Mouse (Mus musculus): ENCODE data around the gene Snx4. TPM values are rescaled to one million over a fixed set of nuclear protein-coding genes. Genes with fewer than 3 reads are reported as not detected.
"Not testable (repeated sequence)": the region's sequence is repeated elsewhere in the genome, so short reads cannot be mapped to it uniquely, and the experiment has no call there.

Gene Snx4
- 12.1 and 22.9 TPM in 2 replicates for polyA plus RNA-seq (2012; ENCODE audit: insufficient read depth, low replicate concordance)

DNA sequence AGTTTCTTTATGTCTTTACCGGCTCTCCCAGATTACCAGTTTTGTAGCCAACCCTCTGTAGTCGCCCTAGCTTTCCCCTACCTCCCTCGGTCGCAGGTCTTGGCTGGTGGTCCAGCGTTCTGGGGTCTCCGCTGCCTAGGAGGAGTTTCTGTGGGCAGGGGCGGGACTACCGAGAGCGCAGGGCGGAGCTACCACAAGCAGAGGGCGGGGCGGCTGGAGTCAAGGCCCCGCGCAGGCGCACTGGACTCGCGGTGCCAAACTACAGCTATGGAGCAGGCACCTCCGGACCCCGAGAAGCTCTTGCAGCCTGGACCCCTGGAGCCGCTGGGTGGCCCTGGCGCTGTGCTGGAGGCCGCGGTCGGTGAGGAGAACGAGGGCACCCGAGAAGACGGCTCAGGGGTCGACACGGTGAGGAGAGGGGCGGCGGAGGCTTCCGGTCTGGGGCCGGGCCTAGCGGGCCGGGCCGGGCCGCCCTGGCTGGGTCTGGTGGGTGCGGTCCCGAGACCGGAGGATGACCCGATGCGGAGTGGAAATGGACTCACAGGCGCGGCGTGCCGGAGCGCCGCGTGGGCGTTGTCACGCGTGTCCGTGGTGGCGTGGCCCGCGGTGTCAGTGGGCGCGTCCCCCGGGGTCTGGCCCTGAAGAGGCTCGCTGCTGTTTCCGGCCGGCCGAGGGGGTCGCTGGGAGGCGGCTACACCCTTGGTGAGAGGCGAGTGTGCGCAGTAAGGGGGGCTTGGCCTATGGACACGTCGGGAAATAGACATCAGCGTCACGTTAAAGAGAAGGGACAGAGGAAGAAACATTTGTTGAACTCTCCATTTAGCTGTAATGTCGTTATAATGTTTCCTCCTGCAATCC, at the start of gene Snx4:
TSS of gene Snx4 (plus strand) at position 249 of the 858 bp plus-strand sequence.
- peaks cover 23% of the 10 kb centered on the region for H3K4me1 ChIP-seq
- H3K27me3 ChIP-seq (replicated peaks) = no peaks in the 10 kb centered on the region
- H3K4me3 ChIP-seq (replicated peaks) = peak within 1 kb of the TSS; percentile 99
- TF ChIP-seq FLI1 (IDR thresholded peaks at IDR 0.05; ENCODE audit: low read length) (no peak), GATA1 (IDR thresholded peaks at IDR 0.05; ENCODE audit: borderline replicate concordance, low read length) (no peak)
- H3K9me3 ChIP-seq = no peaks in the 10 kb centered on the region
- H3K36me3 ChIP-seq (replicated peaks; ENCODE audit: low read length) = peaks cover 2% of the 10 kb centered on the region

DNA sequence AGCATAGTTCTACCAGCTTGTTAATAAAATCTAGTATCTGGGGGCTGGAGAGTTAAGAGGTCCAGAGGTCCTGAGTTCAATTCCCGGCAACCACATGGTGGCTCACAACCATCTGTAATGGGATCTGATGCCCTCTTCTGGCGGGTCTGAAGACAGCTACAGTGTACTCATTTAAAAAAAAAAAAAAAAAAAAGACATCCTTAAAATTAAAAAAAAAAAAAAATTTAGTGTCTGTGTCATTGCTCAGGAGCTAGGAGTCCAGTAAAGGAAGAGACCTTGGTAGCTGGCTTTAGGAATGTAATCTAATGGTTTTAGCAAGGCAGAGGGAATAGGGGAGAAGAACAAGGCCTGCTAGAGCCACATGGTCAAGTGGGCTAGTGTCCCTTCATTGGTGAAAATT, 40.4 kb upstream of the Snx4 start:
- Histone ChIP-seq H3K27me3 (replicated peaks) (no peaks in the 10 kb centered on the region), H3K36me3 (replicated peaks; ENCODE audit: low read length) (peaks cover 72% of the 10 kb centered on the region), H3K4me1 (no peaks in the 10 kb centered on the region), H3K9me3 (peaks cover 2% of the 10 kb centered on the region; the same call in 1 of the 2 replicates), H3K4me3 (replicated peaks) (no peak overlapping the region)
- TF ChIP-seq GATA1 (IDR thresholded peaks at IDR 0.05; ENCODE audit: borderline replicate concordance, low read length) (no peak), FLI1 (IDR thresholded peaks at IDR 0.05; ENCODE audit: low read length) (no peak)

DNA sequence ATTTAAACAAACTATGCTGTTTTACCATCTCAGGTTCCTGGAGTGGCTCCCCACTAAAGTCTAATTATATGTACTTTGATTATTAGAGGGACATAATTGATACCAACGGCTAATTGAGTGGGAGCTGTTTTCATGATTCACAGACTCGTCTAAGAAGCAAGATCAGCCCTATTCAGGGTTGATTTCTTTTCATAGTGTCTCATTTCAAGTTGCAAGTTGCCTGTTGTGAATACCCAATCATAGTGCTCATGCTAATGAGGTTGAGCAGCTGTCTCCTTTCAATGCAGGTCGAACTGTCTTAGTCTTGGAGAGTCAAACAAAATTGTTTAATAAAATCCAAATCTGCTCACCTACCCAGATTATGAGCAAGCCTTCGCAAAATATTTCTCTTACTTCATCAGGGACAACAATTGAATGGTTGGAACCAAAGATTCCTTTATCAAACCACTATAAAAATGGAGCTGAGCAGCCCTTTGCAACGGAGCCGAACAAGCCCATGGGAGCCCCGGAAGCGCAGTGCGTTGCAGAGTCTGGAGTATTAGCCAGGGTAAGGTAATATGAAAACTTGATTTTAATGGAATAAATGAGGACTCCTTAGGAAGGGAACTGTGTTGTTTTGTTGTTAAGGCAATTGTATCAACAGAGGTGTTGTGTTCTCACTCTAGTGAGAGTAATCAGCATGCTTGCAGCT, 34.8 kb upstream of the Snx4 start:
- H3K36me3 ChIP-seq (replicated peaks; ENCODE audit: low read length) = peaks cover 64% of the 10 kb centered on the region
- H3K27me3 ChIP-seq (replicated peaks) = no peaks in the 10 kb centered on the region
- TF ChIP-seq GATA1 (IDR thresholded peaks at IDR 0.05; ENCODE audit: borderline replicate concordance, low read length) (no peak), FLI1 (IDR thresholded peaks at IDR 0.05; ENCODE audit: low read length) (no peak)
- H3K4me3 ChIP-seq (replicated peaks) = no peak overlapping the region
- no peaks in the 10 kb centered on the region for H3K4me1 ChIP-seq
- no peaks in the 10 kb centered on the region for H3K9me3 ChIP-seq

DNA sequence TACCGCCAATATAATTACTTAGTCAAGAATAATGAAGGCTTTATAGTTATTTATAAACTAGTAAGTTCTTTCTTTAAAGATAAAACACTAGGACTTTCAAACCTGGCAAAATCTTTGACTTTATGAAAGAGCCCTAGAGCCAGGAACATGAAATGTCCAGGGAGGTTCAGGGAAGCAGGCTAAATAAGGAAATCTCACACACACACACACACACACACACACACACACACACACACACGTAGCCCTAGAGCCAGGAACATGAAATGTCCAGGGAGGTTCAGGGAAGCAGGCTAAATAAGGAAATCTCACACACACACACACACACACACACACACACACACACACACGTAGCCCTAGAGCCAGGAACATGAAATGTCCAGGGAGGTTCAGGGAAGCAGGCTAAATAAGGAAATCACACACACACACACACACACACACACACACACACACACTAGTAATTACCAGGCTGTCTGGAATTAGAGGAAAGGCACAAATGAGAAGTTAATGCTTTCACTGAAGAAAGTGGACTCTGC, 33.6 kb upstream of the Snx4 start:
- not testable (repeated sequence) for H3K9me3 ChIP-seq; H3K4me1 ChIP-seq; H3K4me3 ChIP-seq (replicated peaks); H3K27me3 ChIP-seq (replicated peaks)
- H3K36me3 ChIP-seq (replicated peaks; ENCODE audit: low read length) = peaks cover 58% of the 10 kb centered on the region

DNA sequence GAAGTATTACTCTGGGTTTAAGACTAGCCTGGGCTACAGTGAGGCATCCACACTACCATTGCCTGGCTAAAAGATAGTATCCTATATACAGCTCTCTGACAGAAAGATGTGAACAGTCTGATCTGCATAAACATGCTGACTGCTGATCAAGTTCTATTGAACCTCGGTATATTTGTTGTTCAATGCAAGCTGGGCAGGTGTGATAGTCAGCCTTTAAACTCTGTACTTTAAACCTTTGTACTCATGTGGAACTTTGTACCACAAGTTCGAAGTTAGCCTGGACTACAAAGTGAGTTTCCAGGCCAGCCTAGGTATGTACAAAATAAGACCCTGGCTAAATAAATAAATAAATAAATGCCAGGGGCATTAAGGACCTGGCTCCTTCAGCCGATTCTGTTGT, 28.8 kb upstream of the Snx4 start:
- H3K4me3 ChIP-seq (replicated peaks) = no peak overlapping the region
- no peak for TF ChIP-seq FLI1 (IDR thresholded peaks at IDR 0.05; ENCODE audit: low read length)
- TF ChIP-seq GATA1 (IDR thresholded peaks at IDR 0.05; ENCODE audit: borderline replicate concordance, low read length) = no peak
- H3K36me3 ChIP-seq (replicated peaks; ENCODE audit: low read length) = peaks cover 63% of the 10 kb centered on the region
- H3K9me3 ChIP-seq = no peaks in the 10 kb centered on the region
- H3K27me3 ChIP-seq (replicated peaks) = no peaks in the 10 kb centered on the region
- H3K4me1 ChIP-seq = no peaks in the 10 kb centered on the region

DNA sequence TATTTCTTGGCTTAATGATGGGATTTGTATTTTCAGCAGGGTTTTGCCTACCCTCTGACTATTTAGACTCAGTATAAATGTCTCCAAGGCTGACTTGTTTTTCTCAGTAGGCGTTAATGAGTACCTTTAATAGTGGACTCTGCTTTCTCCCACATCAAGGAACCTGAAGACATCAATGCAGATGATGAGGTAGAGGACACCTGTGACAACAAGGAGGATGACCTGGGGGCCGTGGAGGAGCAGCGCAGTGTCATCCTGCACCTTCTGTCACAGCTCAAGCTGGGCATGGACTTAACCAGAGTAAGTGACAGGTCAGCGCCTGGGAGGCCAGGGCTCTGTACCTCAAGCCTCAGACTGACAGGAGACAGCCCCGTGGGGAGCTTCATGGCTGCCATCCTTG, 26.9 kb upstream of the Snx4 start:
- no peak for TF ChIP-seq GATA1 (IDR thresholded peaks at IDR 0.05; ENCODE audit: borderline replicate concordance, low read length)
- no peak for TF ChIP-seq FLI1 (IDR thresholded peaks at IDR 0.05; ENCODE audit: low read length)
- Histone ChIP-seq H3K36me3 (replicated peaks; ENCODE audit: low read length) (peaks cover 71% of the 10 kb centered on the region), H3K27me3 (replicated peaks) (no peaks in the 10 kb centered on the region), H3K4me1 (no peaks in the 10 kb centered on the region), H3K9me3 (no peaks in the 10 kb centered on the region), H3K4me3 (replicated peaks) (no peak overlapping the region)

DNA sequence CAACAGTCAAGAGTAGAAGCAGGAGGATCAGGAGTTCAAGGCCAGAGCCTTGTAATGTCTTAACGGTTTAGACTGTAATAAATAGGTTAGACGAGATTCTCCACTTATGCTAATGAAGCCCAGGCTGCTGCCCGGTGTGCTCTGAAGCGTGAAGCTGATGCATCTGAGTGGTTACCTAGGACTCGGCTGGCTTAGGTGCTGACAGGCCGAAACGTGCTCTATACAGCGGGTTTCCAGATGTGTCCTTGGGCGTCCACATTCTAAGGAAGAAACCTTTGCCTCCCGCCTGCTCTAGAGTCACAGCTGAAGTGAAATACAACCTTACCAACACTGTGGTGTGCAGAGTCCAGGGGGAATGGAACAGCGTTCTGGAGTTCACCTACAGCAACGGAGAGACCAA, 17.1 kb upstream of the Snx4 start:
- peaks cover 81% of the 10 kb centered on the region for H3K36me3 ChIP-seq (replicated peaks; ENCODE audit: low read length)
- H3K4me1 ChIP-seq = peaks cover 2% of the 10 kb centered on the region
- H3K4me3 ChIP-seq (replicated peaks) = no peak overlapping the region
- H3K9me3 ChIP-seq = no peaks in the 10 kb centered on the region
- TF ChIP-seq FLI1 (IDR thresholded peaks at IDR 0.05; ENCODE audit: low read length) (no peak), GATA1 (IDR thresholded peaks at IDR 0.05; ENCODE audit: borderline replicate concordance, low read length) (no peak)
- H3K27me3 ChIP-seq (replicated peaks) = no peaks in the 10 kb centered on the region

DNA sequence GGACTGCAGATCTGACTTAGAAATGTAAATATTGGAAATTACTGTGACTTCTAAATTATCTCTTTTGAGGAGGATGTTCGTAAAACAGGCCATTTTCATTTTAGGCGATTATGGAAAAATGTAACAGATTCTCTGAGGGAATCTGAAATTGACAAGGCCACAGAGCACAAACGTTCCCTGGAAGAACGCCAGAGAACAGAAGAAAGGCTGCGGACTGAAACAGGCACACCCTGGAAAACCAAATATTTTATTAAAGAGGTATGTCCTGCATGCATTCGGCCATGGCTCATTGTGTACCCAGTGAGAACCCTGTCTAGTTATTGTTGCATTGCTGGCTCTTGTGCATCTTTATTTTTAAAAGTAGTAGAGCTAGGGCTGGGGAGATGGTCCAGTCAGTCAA, 15.1 kb upstream of the Snx4 start:
- peaks cover 80% of the 10 kb centered on the region for H3K36me3 ChIP-seq (replicated peaks; ENCODE audit: low read length)
- H3K4me1 ChIP-seq = peaks cover 12% of the 10 kb centered on the region
- no peak overlapping the region for H3K4me3 ChIP-seq (replicated peaks)
- TF ChIP-seq GATA1 (IDR thresholded peaks at IDR 0.05; ENCODE audit: borderline replicate concordance, low read length) = no peak
- TF ChIP-seq FLI1 (IDR thresholded peaks at IDR 0.05; ENCODE audit: low read length) = no peak
- no peaks in the 10 kb centered on the region for H3K9me3 ChIP-seq
- no peaks in the 10 kb centered on the region for H3K27me3 ChIP-seq (replicated peaks)

DNA sequence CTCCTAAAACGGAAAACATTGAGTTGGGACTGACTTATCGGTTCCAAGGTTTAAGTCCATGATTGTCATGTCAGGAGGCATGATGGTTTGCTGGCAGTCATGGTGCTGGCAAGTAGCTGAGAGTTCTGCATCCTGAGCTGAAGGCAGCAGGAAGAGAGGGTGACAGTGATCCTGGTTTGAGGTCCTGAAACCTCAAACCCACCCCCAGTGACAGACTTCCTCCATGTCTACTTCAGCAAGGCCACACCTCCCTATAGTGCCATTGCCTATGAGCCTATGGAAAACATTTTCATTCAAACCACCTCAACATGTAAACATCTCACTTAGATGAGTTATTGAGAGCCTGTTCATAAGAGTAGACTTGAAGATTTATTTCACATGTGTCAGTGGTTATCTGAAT, 11.9 kb upstream of the Snx4 start:
- Histone ChIP-seq H3K36me3 (replicated peaks; ENCODE audit: low read length) (peaks cover 86% of the 10 kb centered on the region), H3K4me1 (peaks cover 14% of the 10 kb centered on the region), H3K9me3 (no peaks in the 10 kb centered on the region), H3K27me3 (replicated peaks) (no peaks in the 10 kb centered on the region), H3K4me3 (replicated peaks) (no peak overlapping the region)
- TF ChIP-seq GATA1 (IDR thresholded peaks at IDR 0.05; ENCODE audit: borderline replicate concordance, low read length) (no peak), FLI1 (IDR thresholded peaks at IDR 0.05; ENCODE audit: low read length) (no peak)

DNA sequence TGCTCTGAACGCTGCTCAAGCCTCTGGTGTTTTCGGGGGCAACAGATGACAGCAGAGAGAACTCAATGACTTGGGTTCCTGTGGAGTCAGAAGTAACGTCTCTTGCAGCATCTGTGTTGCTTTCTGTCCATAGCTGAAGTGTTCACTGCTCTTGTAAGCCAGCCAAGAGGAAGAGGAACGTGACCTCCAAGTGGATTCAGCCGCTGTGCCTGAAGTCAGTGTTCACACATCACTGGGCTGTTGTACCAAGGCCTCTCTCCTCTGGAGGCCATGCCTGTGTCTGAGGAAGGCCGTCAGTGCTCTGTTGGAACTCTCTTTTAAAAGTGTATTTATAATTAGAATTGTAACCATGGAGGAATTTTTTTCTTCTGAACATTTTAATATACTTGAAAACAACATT, 9.2 kb upstream of the Snx4 start:
- Histone ChIP-seq H3K4me1 (peaks cover 26% of the 10 kb centered on the region), H3K27me3 (replicated peaks) (no peaks in the 10 kb centered on the region), H3K36me3 (replicated peaks; ENCODE audit: low read length) (peaks cover 74% of the 10 kb centered on the region), H3K4me3 (replicated peaks) (no peak overlapping the region), H3K9me3 (no peaks in the 10 kb centered on the region)
- TF ChIP-seq GATA1 (IDR thresholded peaks at IDR 0.05; ENCODE audit: borderline replicate concordance, low read length) = no peak
- no peak for TF ChIP-seq FLI1 (IDR thresholded peaks at IDR 0.05; ENCODE audit: low read length)
